Mouse (Mus musculus) embryonic facial prominence, embryonic 14.5 days (tissue): Measurements from ENCODE around the gene Chrna5. TPM values are rescaled to one million over a fixed set of nuclear protein-coding genes. Genes with fewer than 3 reads are reported as not detected.

Source experiments
- ATAC-seq: fragments of 200-750 bp; cut with Nextera tagmentation; 2 replicates; pipeline ENCODE4 v1.8.0; 2017; ENCODE audit warnings: low read depth, moderate number of reproducible peaks, moderate TSS enrichment
- DNase-seq: peaks from one replicate; pipeline ENCODE4 v3.0.0-alpha.2; 2015; ENCODE audit warnings: low spot score
- H3K27ac ChIP-seq: fragments of 300-500 bp; sonication (generic); replicated peaks from 2 replicates; pipeline ENCODE4 v1.5.1; 2014; ENCODE audit warnings: low read depth, mild to moderate bottlenecking, low read length, moderate library complexity
- H3K27me3 ChIP-seq: fragments of 300-500 bp; sonication (generic); replicated peaks from 2 replicates; pipeline ENCODE4 v1.6.1; 2014; ENCODE audit warnings: low read length; ENCODE audit not compliant: control insufficient read depth, insufficient read depth
- H3K36me3 ChIP-seq: fragments of 300-500 bp; sonication (generic); 2 replicates; pipeline ENCODE4 v1.6.1; 2014; ENCODE audit warnings: low read length, mixed read lengths; ENCODE audit not compliant: control insufficient read depth, insufficient read depth
- H3K4me1 ChIP-seq: fragments of 300-500 bp; sonication (generic); 2 replicates; pipeline ENCODE4 v1.6.1; 2014; ENCODE audit warnings: antibody characterized with exemption, low read length; ENCODE audit not compliant: control insufficient read depth, insufficient read depth
- H3K4me2 ChIP-seq: fragments of 300-500 bp; sonication (generic); 2 replicates; pipeline ENCODE4 v1.6.1; 2014; ENCODE audit warnings: low read depth, mild to moderate bottlenecking, low read length, moderate library complexity, mixed read lengths
- H3K4me3 ChIP-seq: fragments of 300-500 bp; sonication (generic); 2 replicates; pipeline ENCODE4 v1.5.1; 2014; ENCODE audit warnings: low read depth, mild to moderate bottlenecking, low read length
- H3K9ac ChIP-seq: fragments of 300-500 bp; sonication (generic); 2 replicates; pipeline ENCODE4 v1.6.1; 2014; ENCODE audit warnings: low read depth, mild to moderate bottlenecking, low read length, moderate library complexity, mixed read lengths
- H3K9me3 ChIP-seq: fragments of 300-500 bp; sonication (generic); 2 replicates; pipeline ENCODE4 v1.6.1; 2016; ENCODE audit warnings: low read length; ENCODE audit not compliant: control insufficient read depth
- WGBS: fragments of 180-500 bp; shearing (Covaris S2); extraction: QIAGEN DNeasy Blood & Tissue Kit; methylation state at CpG from one replicate; pipeline ENCODE4 v1.1.7; 2014; 5-methylcytosine and 5-hydroxymethylcytosine counted together
- polyA plus RNA-seq: library from polyadenylated mRNA; unstranded; fragments of >200 nt; fragmentation: Nextera tagmentation; extraction: Ambion mirVana; gene quantifications from 2 replicates; pipeline ENCODE4 v1.2.1, GENCODE M21; 2014

Chrna5 gene
- polyA plus RNA-seq, 1 experiment from 2014 or later, result 1.1 TPM

GRCm38 (mm10) chr9:55003609-55004008, 22.9 kb downstream of the Chrna5 start:
- DNase-seq (no peak), ATAC-seq (no peak)
- 63% methylated on average over 4 of the region's 4 CpGs for WGBS
- Histone ChIP-seq H3K4me1 (no peaks in the 10 kb centered on the region), H3K36me3 (no peaks in the 10 kb centered on the region), H3K4me3 (no peak overlapping the region), H3K27ac (no peak overlapping the region), H3K4me2 (no peak overlapping the region), H3K9me3 (no peaks in the 10 kb centered on the region), H3K9ac (no peak overlapping the region), H3K27me3 (no peaks in the 10 kb centered on the region)

- H3K36me3 ChIP-seq, result no peaks in the 10 kb centered on the region
- no peaks in the 10 kb centered on the region for H3K9me3 ChIP-seq
- H3K27me3 ChIP-seq, result no peaks in the 10 kb centered on the region
- H3K4me1 ChIP-seq, result no peaks in the 10 kb centered on the region
- no peak overlapping the region for H3K4me3 ChIP-seq
- no peak overlapping the region for H3K27ac ChIP-seq
- no peak overlapping the region for H3K4me2 ChIP-seq
- no peak for DNase-seq
- no peak overlapping the region for H3K9ac ChIP-seq
- ATAC-seq, result no peak
- 81% methylated on average over 2 of the region's 2 CpGs for WGBS
Observed at GRCm38 (mm10) chr9:55009692-55010091, 29.0 kb downstream of the Chrna5 start.

- ATAC-seq, result no peak
- Histone ChIP-seq H3K4me3 (no peak overlapping the region), H3K4me1 (no peaks in the 10 kb centered on the region), H3K4me2 (no peak overlapping the region), H3K27ac (no peak overlapping the region), H3K36me3 (no peaks in the 10 kb centered on the region), H3K9ac (no peak overlapping the region), H3K27me3 (no peaks in the 10 kb centered on the region), H3K9me3 (no peaks in the 10 kb centered on the region)
- 37% methylated on average over 6 of the region's 6 CpGs for WGBS
- no peak for DNase-seq
Observed at GRCm38 (mm10) chr9:55010588-55011350, 30.1 kb downstream of the Chrna5 start.

- ATAC-seq (no peak), DNase-seq (no peak)
- Histone ChIP-seq H3K9ac (no peak overlapping the region), H3K27me3 (no peaks in the 10 kb centered on the region), H3K4me2 (no peak overlapping the region), H3K4me3 (no peak overlapping the region), H3K4me1 (no peaks in the 10 kb centered on the region), H3K27ac (no peak overlapping the region), H3K9me3 (no peaks in the 10 kb centered on the region), H3K36me3 (no peaks in the 10 kb centered on the region)
- 76% methylated on average over 3 of the region's 3 CpGs for WGBS
Observed at GRCm38 (mm10) chr9:55016926-55017325, 36.2 kb downstream of the Chrna5 start.

- no peaks in the 10 kb centered on the region for H3K9me3 ChIP-seq
- DNase-seq (no peak), ATAC-seq (no peak)
- H3K4me2 ChIP-seq, result no peak overlapping the region
- WGBS, result 72% methylated on average over 5 of the region's 5 CpGs
- H3K36me3 ChIP-seq, result no peaks in the 10 kb centered on the region
- no peak overlapping the region for H3K9ac ChIP-seq
- peaks cover 8% of the 10 kb centered on the region; the same call in 1 of the 2 replicates for H3K4me1 ChIP-seq
- no peak overlapping the region for H3K27ac ChIP-seq
- H3K27me3 ChIP-seq, result peaks cover 38% of the 10 kb centered on the region
- no peak overlapping the region for H3K4me3 ChIP-seq
Observed at GRCm38 (mm10) chr9:55023326-55023725, 42.6 kb downstream of the Chrna5 start.

- Histone ChIP-seq H3K36me3 (no peaks in the 10 kb centered on the region), H3K27me3 (peaks cover 38% of the 10 kb centered on the region), H3K4me3 (no peak overlapping the region), H3K9me3 (no peaks in the 10 kb centered on the region), H3K4me1 (peaks cover 8% of the 10 kb centered on the region; the same call in 1 of the 2 replicates), H3K9ac (no peak overlapping the region), H3K27ac (no peak overlapping the region), H3K4me2 (no peak overlapping the region)
- WGBS, result 38% methylated on average over 13 of the region's 13 CpGs
- ATAC-seq, result no peak
- peak; percentile 76 for DNase-seq
Observed at GRCm38 (mm10) chr9:55023902-55024583, 43.4 kb downstream of the Chrna5 start.

- H3K4me1 ChIP-seq, result peaks cover 8% of the 10 kb centered on the region; the same call in 1 of the 2 replicates
- H3K27ac ChIP-seq, result no peak overlapping the region
- peak overlapping the region; percentile 46; the same call in 1 of the 2 replicates for H3K9ac ChIP-seq
- peak overlapping the region; percentile 61 for H3K4me2 ChIP-seq
- 11% methylated on average over 38 of the region's 38 CpGs for WGBS
- no peaks in the 10 kb centered on the region for H3K36me3 ChIP-seq
- DNase-seq (no peak), ATAC-seq (no peak; the same call in 1 of the 2 replicates)
- peaks cover 38% of the 10 kb centered on the region for H3K27me3 ChIP-seq
- no peaks in the 10 kb centered on the region for H3K9me3 ChIP-seq
- peak overlapping the region; percentile 36 for H3K4me3 ChIP-seq
Observed at GRCm38 (mm10) chr9:55025534-55026274, 45.0 kb downstream of the Chrna5 start.

GRCm38 (mm10) chr9:55026275-55026663, 45.6 kb downstream of the Chrna5 start, which contains the start of gene Chrna3:
Gene Chrna3 (minus strand): TSS chr9:55026562.
- ATAC-seq (peak; percentile 60), DNase-seq (peak; percentile 41)
- H3K4me1 ChIP-seq, result peaks cover 8% of the 10 kb centered on the region; the same call in 1 of the 2 replicates
- no peaks in the 10 kb centered on the region for H3K36me3 ChIP-seq
- no peaks in the 10 kb centered on the region for H3K9me3 ChIP-seq
- no peak within 1 kb of the TSS for H3K27ac ChIP-seq
- peak within 1 kb of the TSS; percentile 36 for H3K4me3 ChIP-seq
- 2% methylated on average over 19 of the region's 39 CpGs for WGBS
- peak within 1 kb of the TSS; percentile 46; the same call in 1 of the 2 replicates for H3K9ac ChIP-seq
- H3K27me3 ChIP-seq, result peaks cover 38% of the 10 kb centered on the region
- peak within 1 kb of the TSS; percentile 61 for H3K4me2 ChIP-seq
